Mouse (Mus musculus): ENCODE measurements at regions not wholly inside any gene's neighbourhood (a gene's known extent, or its start where the extent isn't known, plus 50 kb on each side); places are given as distances from the start of the nearest gene placed in this dataset.

- DNase-seq (ENCODE audit: low read depth, low spot score), result no peak
Measured at GRCm38 (mm10) chr17:79167198-79167597, 115.5 kb downstream of the Qpct start.

DNA sequence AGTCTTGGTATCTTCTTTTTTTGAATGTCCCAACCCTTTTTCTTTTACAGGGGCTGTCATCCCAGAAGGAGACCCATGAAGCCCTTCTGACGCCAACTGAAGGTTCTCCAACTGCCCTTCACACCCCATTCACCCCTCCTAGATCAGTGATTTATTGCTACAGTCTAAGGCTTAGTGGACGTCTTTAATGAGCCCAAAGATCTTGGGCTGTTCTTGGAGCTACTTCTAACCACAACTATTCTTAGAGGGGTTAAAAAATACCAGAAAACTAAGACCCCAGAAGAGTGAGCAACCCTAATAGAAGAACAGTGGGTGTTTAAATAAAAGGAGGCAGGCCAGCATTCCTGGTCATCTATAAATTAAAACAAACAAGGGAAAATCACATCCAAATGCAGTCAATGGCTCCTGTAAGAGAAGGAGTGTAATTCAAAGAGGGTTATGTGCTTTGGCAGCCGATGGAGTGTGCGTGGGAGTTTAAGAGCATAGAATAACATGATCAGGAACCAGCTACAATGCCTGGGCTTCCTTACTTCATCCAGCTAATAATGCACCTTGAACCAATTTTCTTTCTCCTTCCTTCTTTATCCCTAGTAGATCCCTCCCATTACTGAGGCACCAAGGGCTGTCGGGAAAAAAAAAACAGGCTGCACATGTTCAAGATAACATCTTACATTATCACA, 113.3 kb downstream of the Qpct start:
- no peak for DNase-seq (ENCODE audit: low read depth, low spot score)

- no peak for DNase-seq (ENCODE audit: low read depth, low spot score)
Measured at GRCm38 (mm10) chr17:79163983-79164382, 112.3 kb downstream of the Qpct start.

DNA sequence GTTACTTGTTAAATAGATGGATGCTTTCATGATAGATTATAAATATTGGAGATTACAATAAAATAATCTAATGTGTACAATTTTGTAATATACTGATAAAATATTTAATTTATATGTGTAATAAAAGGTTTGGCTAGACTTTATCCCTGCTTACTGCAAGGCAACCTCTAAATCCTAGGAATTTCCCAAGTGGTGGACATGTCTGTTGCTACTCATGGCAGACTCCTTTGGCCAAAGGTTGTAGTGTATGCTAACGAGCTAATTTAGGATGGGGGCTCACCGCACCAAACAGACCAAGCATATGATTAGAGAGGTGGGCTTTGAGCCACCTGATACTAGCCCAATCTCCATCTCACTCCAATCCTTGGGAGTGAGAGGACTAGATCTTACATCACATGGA, 102.4 kb downstream of the Qpct start:
- DNase-seq (ENCODE audit: low read depth, low spot score), result no peak

GRCm38 (mm10) chr17:79152823-79153222, 101.1 kb downstream of the Qpct start:
- DNase-seq (ENCODE audit: low read depth, low spot score), result no peak

GRCm38 (mm10) chr17:79147883-79148282, 96.2 kb downstream of the Qpct start:
- DNase-seq (ENCODE audit: low read depth, low spot score), result no peak

DNA sequence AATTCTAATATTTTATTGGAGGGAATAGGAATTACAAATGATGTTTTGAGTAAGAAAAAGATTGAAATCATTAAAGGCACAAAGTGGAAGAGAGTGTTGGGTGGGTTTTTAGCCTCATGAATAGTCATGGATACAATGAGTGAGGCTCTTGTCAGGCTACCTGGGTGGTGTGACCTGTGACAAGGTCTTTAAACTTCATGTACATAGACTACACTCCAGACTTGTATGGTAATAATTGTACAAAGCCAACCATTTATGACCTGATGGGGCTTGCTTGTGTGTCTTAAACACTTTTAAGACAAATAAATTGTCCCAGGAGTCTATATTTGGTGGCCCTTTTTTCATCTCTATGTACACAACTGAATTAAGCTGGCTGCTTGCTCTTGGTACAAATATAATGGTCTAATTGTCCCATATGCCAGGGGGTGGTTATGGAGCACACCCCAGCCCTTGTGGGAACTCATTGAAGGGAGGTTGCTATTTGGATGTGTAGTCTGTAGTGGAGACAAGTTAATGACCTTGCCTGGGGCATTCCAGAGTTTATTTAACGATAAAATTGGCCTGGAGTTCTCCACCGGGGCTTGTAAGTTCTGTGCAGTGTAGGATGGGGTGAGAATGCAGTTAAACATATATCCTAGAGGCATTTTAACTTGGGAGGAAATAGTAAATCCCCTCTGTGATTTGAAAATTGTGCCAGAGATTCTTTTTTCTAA, 93.4 kb downstream of the Qpct start:
- DNase-seq (ENCODE audit: low read depth, low spot score), result no peak

- no peak for DNase-seq (ENCODE audit: low read depth, low spot score)
Measured at GRCm38 (mm10) chr17:79143031-79143430, 91.3 kb downstream of the Qpct start.
